Mouse (Mus musculus) layer of hippocampus, adult 11-12 months (tissue): ENCODE measurements around the gene Ttc26.
"Not testable (repeated sequence)": the region's sequence is repeated elsewhere in the genome, so short reads cannot be mapped to it uniquely, and the experiment has no call there.

Experiments used
- DNase-seq: peaks from one replicate; pipeline ENCODE4 v3.0.0; 2022; ENCODE audit warnings: low spot score

The Ttc26 gene

GRCm38 (mm10) chr6:38456425-38456824 lies 75.2 kb downstream of the Ttc26 start:
- not testable (repeated sequence) for DNase-seq

- DNase-seq: no peak
Observed at GRCm38 (mm10) chr6:38458075-38458474, 76.8 kb downstream of the Ttc26 start.

- DNase-seq: no peak
Observed at GRCm38 (mm10) chr6:38469591-38469990, 88.3 kb downstream of the Ttc26 start.
